Mouse (Mus musculus) fibroblast of lung, adult 2 months (primary cell): ENCODE results near the gene Nmi.
"Not testable (repeated sequence)": the region's sequence is repeated elsewhere in the genome, so short reads cannot be mapped to it uniquely, and the experiment has no call there.

Source experiments
- DNase-seq: peaks from one replicate; pipeline ENCODE4 v3.0.0-alpha.2; 2011; ENCODE audit warnings: low read depth

Gene Nmi

DNA sequence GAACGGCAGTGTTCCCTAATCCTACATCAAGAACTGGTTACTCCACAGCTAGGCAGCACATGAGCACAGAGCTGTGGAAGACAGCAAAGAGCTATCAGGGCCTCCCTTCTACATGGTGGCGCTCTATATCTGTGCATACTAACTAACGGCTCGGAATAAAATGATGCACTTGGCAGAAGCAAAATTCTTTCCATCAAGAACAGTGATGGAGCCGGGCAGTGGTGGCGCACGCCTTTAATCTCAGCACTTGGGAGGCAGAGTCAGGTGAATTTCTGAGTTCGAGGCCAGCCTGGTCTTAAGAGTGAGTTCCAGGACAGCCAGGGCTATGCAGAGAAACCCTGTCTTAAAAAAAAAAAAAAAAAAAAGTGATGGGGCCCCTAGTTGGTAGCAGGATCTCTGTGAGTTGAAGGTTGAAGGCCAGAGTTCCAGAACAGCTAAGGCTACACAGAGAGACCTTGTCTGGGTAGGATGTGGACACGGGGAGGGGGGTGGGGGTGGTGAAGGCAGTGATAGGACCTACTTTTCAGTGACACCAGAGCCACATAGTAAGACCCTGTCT is at the start of gene Nmi:
Nmi (minus strand) TSS at position 85 of the 559 bp plus-strand sequence.
- DNase-seq = no peak

DNA sequence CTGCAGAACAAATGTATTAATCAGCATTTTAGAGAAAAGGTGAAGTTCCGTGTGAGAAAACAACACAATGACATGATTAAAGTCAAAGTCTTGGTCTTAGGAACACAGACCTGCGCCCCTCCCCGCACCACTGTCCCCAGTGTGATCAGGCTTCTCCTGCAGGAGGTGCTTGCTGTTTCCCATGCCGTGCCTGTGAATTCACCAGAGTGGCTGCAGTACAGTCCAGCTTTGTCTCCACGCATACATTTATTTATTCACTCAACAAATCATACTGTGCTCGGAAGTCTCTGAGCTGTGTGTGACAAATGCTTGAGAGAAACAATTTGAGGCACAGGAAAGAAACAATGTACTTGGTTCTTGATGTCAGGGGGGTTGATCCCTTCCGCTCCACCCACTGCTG is 43.1 kb upstream of the Nmi start:
- DNase-seq = no peak

GRCm38 (mm10) chr2:52013306-52013820 is 40.1 kb upstream of the Nmi start:
- DNase-seq = no peak

DNA sequence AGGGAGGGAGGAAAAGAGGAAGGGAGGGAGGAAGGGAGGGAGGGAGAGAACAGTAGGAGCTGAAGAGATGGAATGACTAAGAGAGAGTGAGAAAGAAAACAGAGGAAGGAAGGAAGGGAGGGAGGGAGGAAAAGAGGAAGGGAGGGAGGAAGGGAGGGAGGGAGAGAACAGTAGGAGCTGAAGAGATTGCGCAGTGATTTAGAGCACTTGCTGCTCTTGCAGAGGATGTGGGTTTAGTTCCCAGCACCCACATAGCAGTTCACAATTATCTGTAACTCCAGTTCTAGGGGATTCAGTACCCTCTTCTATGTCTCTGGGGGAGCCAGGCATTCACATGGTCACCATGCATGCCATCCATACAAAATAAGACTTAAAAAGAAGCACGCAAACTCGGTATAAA is 38.5 kb upstream of the Nmi start:
- DNase-seq = not testable (repeated sequence)

DNA sequence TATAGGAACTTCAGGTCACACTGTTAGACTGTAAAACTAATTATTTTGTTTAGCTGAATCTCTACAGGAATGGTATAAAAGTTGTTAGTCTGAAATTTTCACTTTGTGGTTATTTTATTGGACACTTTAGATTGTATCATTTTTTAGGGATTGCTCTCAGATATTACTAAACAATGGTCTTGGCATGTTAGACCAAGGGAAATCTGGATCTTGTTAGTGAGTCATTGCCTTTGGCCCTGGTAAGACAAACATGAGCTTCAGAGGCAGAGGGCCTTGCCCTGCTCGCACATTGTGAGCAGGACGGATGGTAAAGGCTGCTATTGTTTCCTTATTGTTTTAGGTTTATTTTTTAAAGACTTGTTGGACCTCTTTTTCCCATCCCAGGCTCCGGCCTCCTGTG is 33.1 kb upstream of the Nmi start:
- DNase-seq = peak; percentile 93

DNA sequence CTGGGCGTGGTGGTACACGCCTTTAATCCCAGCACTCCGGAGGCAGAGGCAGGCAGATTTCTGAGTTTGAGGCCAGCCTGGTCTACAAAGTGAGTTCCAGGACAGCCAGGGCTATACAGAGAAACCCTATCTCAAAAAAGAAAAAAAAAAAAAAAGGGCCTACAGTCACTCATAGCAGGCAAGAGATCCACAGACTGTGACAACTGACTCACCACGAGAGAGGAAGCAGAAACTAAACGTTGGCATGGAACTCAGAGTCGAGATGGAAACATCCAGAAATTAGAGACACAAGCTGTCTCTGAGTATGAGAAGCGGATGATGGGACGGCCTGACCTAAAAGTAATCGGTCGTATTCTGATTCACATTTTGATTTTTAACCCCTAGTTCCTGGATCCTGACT is 29.0 kb upstream of the Nmi start:
- not testable (repeated sequence) for DNase-seq

DNA sequence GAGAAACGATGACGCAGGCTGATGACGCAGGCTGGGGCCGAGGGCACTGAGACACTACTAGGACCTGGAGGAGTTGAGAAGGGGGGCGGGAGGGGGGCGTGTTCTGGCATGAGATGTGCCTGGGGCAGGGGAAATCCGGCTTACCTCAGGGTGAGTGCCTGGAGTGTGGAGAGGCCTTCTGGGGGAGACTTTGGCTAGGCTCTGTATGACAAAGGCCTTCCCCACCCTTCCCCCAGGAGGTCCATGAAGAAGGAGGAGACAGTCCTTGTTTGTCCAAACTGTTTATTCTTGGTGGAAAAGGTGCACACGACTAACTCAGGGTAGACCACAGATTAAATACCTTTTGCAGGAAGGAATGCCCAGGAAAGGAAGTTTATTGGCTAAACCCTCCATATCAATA is 28.2 kb upstream of the Nmi start:
- DNase-seq = no peak

DNA sequence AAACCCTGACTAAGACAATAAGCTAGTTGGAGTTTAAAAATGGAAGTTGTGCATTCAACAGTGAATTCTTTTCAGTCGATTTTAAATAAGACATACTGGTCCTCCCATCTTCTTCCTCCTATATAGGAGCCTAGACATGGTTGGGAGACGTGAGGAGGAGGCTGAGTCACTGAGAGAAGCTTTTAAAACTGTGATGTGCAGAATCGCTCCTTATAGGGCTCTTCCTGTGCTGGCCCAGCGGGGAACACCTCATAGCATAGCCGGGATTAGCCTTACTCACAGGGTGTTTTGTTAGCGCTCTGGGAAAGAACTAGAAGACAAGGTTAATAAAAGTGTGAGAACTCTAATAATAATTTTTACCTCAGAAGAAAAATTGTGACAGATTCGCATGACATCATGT is 26.7 kb upstream of the Nmi start:
- no peak for DNase-seq

DNA sequence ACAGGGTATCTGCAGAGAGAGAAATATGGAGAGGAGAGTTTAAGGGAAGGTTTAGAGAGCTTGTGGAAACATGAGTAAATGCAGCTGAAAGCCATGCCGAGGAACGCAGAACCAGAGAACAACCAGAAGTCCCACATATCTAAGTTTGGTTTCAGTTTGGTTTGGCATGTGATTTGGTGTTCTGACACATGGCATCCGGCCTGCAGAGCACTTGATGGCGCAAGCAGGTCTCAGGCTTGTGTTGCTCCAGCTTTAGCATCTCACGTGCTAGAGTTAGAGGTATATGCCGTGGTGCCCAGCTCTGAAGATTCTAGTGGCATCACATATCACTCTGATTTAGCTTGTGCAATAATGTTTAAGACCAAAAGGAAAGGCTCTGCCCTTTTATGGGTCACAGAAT is 18.2 kb upstream of the Nmi start:
- DNase-seq = peak; percentile 17

DNA sequence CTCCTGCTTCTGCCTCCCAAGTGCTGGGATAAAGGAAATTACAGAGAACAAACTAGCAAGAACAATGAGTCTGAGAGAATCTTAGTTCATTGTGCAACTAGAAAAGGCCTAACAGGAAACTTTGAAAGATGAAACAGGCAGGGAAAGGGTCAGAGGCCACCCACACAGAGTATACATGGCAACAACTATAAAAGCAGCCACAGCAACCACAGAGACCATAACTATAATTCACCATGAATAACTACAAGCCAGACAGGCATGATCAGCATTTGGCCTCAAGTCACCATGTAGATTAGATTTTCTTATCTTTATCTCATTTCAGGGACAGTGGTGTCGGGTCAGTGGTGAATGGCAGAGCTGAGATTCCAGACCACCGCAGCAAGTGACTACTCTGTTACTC is 16.3 kb upstream of the Nmi start:
- no peak for DNase-seq

DNA sequence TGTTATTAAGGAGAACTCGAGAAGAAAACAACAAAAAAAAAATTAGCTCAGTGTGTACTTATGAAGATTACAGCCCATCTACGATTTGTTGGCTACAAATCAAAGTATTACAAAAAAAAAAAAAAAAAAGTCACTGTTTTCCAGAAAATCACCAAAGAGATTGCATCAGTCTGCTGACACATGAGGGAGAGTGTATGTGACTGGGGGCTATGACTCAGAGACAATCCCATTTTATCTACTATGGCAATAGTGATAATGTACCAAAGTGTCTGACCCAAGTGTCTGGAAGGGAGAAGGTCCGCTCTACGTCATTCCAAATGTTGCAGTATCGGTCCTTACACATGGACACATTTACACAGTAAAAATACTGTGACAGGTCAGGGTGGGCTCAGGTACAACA is 13.4 kb upstream of the Nmi start:
- peak; percentile 35 for DNase-seq

GRCm38 (mm10) chr2:51986157-51986556 is 12.9 kb upstream of the Nmi start:
- DNase-seq = peak; percentile 46

GRCm38 (mm10) chr2:51985241-51985640 is 11.9 kb upstream of the Nmi start:
- no peak for DNase-seq

GRCm38 (mm10) chr2:51982288-51982687 is 9.0 kb upstream of the Nmi start:
- DNase-seq = no peak

- DNase-seq = no peak
Measured at GRCm38 (mm10) chr2:51981630-51982029, 8.3 kb upstream of the Nmi start.

GRCm38 (mm10) chr2:51972641-51973409 is 469 bp downstream of the Nmi start:
- DNase-seq = no peak

DNA sequence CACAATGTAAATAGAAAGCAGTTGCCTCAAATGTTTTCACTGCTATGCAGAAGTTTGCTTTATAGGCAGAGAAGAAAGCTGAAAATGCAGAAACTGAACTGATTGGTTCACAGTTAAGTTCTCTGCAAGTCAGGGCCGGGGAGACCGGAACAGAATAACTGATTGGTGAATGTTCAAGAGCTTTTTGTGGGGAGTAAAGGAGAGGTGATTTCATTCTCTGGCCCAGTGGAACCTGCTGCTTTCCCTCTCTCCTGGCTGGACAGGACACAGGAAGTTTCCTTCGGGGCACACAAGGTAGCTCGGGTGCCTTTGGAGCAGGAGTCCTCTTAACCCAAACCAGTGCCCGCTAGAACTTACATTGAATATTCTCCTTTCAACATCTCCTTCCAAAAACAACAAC is 1.2 kb downstream of the Nmi start:
- no peak for DNase-seq

- no peak for DNase-seq
Measured at GRCm38 (mm10) chr2:51970897-51971296, 2.4 kb downstream of the Nmi start.

- DNase-seq = no peak
Measured at GRCm38 (mm10) chr2:51967288-51967687, 6.0 kb downstream of the Nmi start.

GRCm38 (mm10) chr2:51953648-51954204 is 19.6 kb downstream of the Nmi start:
- DNase-seq = no peak

DNA sequence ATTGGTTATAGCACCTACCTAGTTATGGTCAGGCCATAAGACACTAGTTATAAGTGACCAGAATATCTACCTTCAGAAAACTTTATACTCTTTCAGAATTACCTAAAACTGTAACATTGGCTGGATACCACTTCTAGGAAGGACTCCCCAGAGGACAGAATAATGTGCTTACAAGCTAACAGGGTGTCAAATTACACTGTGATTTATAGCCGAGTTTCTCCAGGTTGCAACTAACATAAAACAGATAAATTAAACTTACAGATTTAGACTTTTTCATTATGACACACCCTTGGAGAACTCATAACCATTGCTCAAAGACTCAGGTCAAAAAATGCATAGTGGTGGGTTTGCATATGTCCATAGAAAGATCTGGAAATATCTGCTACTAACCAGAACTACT is 22.4 kb downstream of the Nmi start:
- DNase-seq = no peak

DNA sequence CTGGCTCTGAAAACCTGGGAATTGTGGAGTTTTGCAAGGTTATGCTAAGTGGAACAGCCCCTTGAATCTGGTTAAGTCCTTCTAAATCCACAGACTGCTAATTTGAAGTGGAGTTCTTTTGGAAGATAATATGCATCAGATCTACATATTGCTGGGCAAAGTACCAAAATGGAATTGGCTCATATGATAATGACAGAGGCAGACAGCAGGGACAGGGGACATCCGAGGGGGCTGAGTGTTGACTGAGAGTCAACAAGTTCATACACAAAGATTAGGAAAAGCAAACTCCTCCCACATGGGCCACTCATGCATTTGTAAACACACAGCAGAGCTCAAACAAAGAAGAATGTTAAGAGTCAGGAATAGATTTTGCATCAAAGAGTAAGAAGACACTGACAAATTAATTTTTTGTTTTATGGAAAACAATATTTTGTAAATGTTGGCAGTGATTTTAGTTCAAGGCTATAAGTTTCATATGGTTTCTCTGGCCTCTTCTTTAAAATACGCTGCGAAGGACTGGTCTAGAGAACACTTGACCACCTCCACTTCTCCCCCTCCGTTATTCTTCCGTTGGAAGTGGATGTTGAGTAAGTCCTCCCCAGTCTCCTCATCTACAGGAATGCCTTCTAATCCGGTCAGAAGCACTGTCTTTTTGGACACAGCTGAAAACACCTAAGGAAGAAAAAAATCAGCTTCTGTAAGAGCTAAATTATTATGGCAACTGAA is 25.0 kb downstream of the Nmi start:
- no peak for DNase-seq

- DNase-seq = no peak
Measured at GRCm38 (mm10) chr2:51945812-51946211, 27.5 kb downstream of the Nmi start.
